Mouse (Mus musculus): ENCODE measurements at regions not wholly inside any gene's neighbourhood (a gene's known extent, or its start where the extent isn't known, plus 50 kb on each side); places are given as distances from the start of the nearest gene placed in this dataset.

GRCm38 (mm10) chr13:101092743-101093131 is 259.5 kb upstream of the Slc30a5 start:
- TF ChIP-seq POLR2A (IDR thresholded peaks at IDR 0.05; ENCODE audit: borderline replicate concordance, low read depth, low read length) (no peak), CTCF (IDR thresholded peaks at IDR 0.05; ENCODE audit: low read depth, low read length) (no peak)
- no peak overlapping the region for H3K27ac ChIP-seq (ENCODE audit: insufficient read depth, low read depth, low read length)
- no peak overlapping the region for H3K4me3 ChIP-seq (ENCODE audit: insufficient read depth, low read length)

GRCm38 (mm10) chr13:101092033-101092742 is 259.0 kb upstream of the Slc30a5 start:
- TF ChIP-seq POLR2A (IDR thresholded peaks at IDR 0.05; ENCODE audit: borderline replicate concordance, low read depth, low read length) = no peak
- no peak for TF ChIP-seq CTCF (IDR thresholded peaks at IDR 0.05; ENCODE audit: low read depth, low read length)
- H3K27ac ChIP-seq (ENCODE audit: insufficient read depth, low read depth, low read length) = no peak overlapping the region

More at GRCm38 (mm10) chr13:101092743-101093131, 259.5 kb upstream of the Slc30a5 start:
- no peaks in the 10 kb centered on the region for H3K4me1 ChIP-seq (ENCODE audit: control insufficient read depth, insufficient read depth, low read length)

GRCm38 (mm10) chr13:101085182-101085581 is 252.0 kb upstream of the Slc30a5 start:
- H3K4me1 ChIP-seq (ENCODE audit: control insufficient read depth, insufficient read depth, low read length) = no peaks in the 10 kb centered on the region
- H3K4me3 ChIP-seq (ENCODE audit: insufficient read depth, low read length) = no peak overlapping the region
- TF ChIP-seq CTCF (IDR thresholded peaks at IDR 0.05; ENCODE audit: low read depth, low read length) (no peak), POLR2A (IDR thresholded peaks at IDR 0.05; ENCODE audit: borderline replicate concordance, low read depth, low read length) (no peak)
- H3K27ac ChIP-seq (ENCODE audit: insufficient read depth, low read depth, low read length) = no peak overlapping the region

More at GRCm38 (mm10) chr13:101092033-101092742, 259.0 kb upstream of the Slc30a5 start:
- Histone ChIP-seq H3K4me3 (ENCODE audit: insufficient read depth, low read length) (no peak overlapping the region), H3K4me1 (ENCODE audit: control insufficient read depth, insufficient read depth, low read length) (no peaks in the 10 kb centered on the region)

- TF ChIP-seq CTCF (IDR thresholded peaks at IDR 0.05; ENCODE audit: low read depth, low read length) (no peak), POLR2A (IDR thresholded peaks at IDR 0.05; ENCODE audit: borderline replicate concordance, low read depth, low read length) (no peak)
- no peaks in the 10 kb centered on the region for H3K4me1 ChIP-seq (ENCODE audit: control insufficient read depth, insufficient read depth, low read length)
- H3K27ac ChIP-seq (ENCODE audit: insufficient read depth, low read depth, low read length) = no peak overlapping the region
- no peak overlapping the region for H3K4me3 ChIP-seq (ENCODE audit: insufficient read depth, low read length)
These were observed 251.0 kb upstream of the Slc30a5 start for GRCm38 (mm10) chr13:101084193-101084592.

- Histone ChIP-seq H3K4me1 (ENCODE audit: control insufficient read depth, insufficient read depth, low read length) (no peaks in the 10 kb centered on the region), H3K4me3 (ENCODE audit: insufficient read depth, low read length) (no peak overlapping the region), H3K27ac (ENCODE audit: insufficient read depth, low read depth, low read length) (no peak overlapping the region)
- TF ChIP-seq CTCF (IDR thresholded peaks at IDR 0.05; ENCODE audit: low read depth, low read length) (no peak), POLR2A (IDR thresholded peaks at IDR 0.05; ENCODE audit: borderline replicate concordance, low read depth, low read length) (no peak)
These were observed 250.2 kb upstream of the Slc30a5 start for GRCm38 (mm10) chr13:101083416-101083815.

GRCm38 (mm10) chr13:101068489-101068888 is 235.3 kb upstream of the Slc30a5 start:
- TF ChIP-seq CTCF (IDR thresholded peaks at IDR 0.05; ENCODE audit: low read depth, low read length) = no peak
- no peak for TF ChIP-seq POLR2A (IDR thresholded peaks at IDR 0.05; ENCODE audit: borderline replicate concordance, low read depth, low read length)
- no peaks in the 10 kb centered on the region for H3K4me1 ChIP-seq (ENCODE audit: control insufficient read depth, insufficient read depth, low read length)
- no peak overlapping the region for H3K4me3 ChIP-seq (ENCODE audit: insufficient read depth, low read length)
- no peak overlapping the region for H3K27ac ChIP-seq (ENCODE audit: insufficient read depth, low read depth, low read length)

- no peak for TF ChIP-seq POLR2A (IDR thresholded peaks at IDR 0.05; ENCODE audit: borderline replicate concordance, low read depth, low read length)
- no peak for TF ChIP-seq CTCF (IDR thresholded peaks at IDR 0.05; ENCODE audit: low read depth, low read length)
- Histone ChIP-seq H3K27ac (ENCODE audit: insufficient read depth, low read depth, low read length) (no peak overlapping the region), H3K4me3 (ENCODE audit: insufficient read depth, low read length) (no peak overlapping the region), H3K4me1 (ENCODE audit: control insufficient read depth, insufficient read depth, low read length) (no peaks in the 10 kb centered on the region)
These were observed 229.4 kb upstream of the Slc30a5 start for GRCm38 (mm10) chr13:101062582-101062981.

GRCm38 (mm10) chr13:101061233-101062144 is 228.3 kb upstream of the Slc30a5 start:
- TF ChIP-seq POLR2A (IDR thresholded peaks at IDR 0.05; ENCODE audit: borderline replicate concordance, low read depth, low read length) = no peak
- no peak overlapping the region for H3K27ac ChIP-seq (ENCODE audit: insufficient read depth, low read depth, low read length)
- H3K4me3 ChIP-seq (ENCODE audit: insufficient read depth, low read length) = no peak overlapping the region
- H3K4me1 ChIP-seq (ENCODE audit: control insufficient read depth, insufficient read depth, low read length) = no peaks in the 10 kb centered on the region

GRCm38 (mm10) chr13:101049511-101049910 is 216.3 kb upstream of the Slc30a5 start:
- Histone ChIP-seq H3K4me3 (ENCODE audit: insufficient read depth, low read length) (no peak overlapping the region), H3K4me1 (ENCODE audit: control insufficient read depth, insufficient read depth, low read length) (no peaks in the 10 kb centered on the region), H3K27ac (ENCODE audit: insufficient read depth, low read depth, low read length) (no peak overlapping the region)
- TF ChIP-seq POLR2A (IDR thresholded peaks at IDR 0.05; ENCODE audit: borderline replicate concordance, low read depth, low read length) (no peak), CTCF (IDR thresholded peaks at IDR 0.05; ENCODE audit: low read depth, low read length) (no peak)

- no peak for TF ChIP-seq POLR2A (IDR thresholded peaks at IDR 0.05; ENCODE audit: borderline replicate concordance, low read depth, low read length)
- TF ChIP-seq CTCF (IDR thresholded peaks at IDR 0.05; ENCODE audit: low read depth, low read length) = no peak
- H3K4me3 ChIP-seq (ENCODE audit: insufficient read depth, low read length) = no peak overlapping the region
- no peak overlapping the region for H3K27ac ChIP-seq (ENCODE audit: insufficient read depth, low read depth, low read length)
- no peaks in the 10 kb centered on the region for H3K4me1 ChIP-seq (ENCODE audit: control insufficient read depth, insufficient read depth, low read length)
These were observed 199.4 kb upstream of the Slc30a5 start for GRCm38 (mm10) chr13:101032594-101032993.

Measured in bone marrow macrophage, adult 2 months (primary cell).